Mouse (Mus musculus) embryo, embryonic 11 days (tissue): Measurements from ENCODE around the gene Lrit3.
"Not testable (repeated sequence)": the region's sequence is repeated elsewhere in the genome, so short reads cannot be mapped to it uniquely, and the experiment has no call there.

Experiments used
- DNase-seq: peaks from one replicate; pipeline ENCODE4 v3.0.0-alpha.2; 2015

Gene Lrit3

DNA sequence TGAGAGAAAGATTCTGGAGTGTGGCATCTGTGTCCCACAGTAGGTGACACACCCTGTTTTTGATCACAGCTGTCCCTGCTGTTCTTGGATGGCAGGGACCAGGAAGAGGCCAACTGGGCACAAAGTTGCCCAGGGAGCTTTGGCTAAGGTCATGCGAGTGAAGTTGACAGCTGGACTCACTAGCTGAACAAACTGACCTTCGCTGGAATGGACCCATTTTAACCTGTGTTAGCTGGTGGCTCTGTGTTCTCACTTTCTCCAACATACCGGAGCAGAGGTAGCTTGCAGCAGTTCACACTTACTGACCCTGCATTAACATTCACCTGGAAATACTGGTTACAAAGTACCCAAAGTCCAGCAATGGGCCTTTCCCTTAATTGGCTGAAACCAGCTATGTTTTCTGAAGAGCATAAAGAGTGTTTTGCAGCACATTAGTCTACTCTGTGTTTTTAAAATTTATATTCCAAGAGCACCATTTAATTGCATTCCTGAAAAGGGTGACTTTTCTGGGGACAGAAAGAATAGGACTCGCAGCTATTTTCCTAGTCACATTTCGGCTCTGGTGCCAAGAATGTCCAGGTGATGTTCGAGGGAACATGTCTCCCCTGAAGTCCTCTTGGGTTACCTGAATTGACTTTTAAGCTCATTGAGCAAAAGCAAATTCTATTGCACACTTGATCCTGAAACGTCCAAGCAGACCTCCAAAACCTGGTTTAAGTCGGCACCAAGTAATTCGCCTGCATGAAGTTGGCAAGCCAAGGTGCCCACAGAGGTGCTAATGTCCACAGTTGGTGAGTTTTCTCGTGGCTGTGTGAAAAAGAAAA, 36.6 kb downstream of the Lrit3 start:
- DNase-seq, result no peak

DNA sequence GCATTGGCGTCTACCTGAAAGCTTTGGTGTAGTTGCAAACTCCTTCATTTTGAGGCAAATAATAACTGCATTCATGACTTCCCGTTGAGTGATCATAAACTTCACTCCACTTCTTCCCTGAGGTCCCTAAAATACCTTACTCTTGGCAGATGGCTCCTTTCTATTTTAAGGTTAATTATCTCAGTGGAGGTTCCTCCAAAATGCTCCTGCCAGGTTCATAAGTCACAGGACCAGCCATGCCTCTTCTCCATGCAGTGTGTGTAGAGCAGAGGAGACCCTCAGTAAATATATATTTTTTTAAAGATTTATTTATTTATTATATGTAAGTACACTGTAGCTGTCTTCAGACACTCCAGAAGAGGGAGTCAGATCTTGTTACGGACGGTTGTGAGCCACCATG, 37.7 kb downstream of the Lrit3 start:
- no peak for DNase-seq

DNA sequence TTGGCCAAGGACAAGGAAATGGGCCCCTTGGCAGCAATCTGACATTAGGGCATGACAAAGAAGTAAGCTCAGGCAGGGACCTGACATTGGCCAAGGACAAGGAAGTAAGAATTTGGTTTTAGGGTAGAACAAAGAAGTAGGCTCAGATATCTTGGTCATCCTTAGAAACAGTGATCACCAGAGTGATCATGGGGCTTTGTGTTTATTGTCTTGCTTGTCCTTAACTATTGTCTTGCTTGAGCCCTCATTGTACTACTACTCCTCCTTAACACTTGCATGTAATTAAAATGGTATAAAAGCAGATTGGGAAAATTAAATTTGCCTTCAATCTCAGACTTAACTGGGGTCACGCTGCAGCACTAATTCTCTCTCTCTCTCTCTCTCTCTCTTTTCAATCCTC, 46.2 kb downstream of the Lrit3 start:
- DNase-seq, result not testable (repeated sequence)

DNA sequence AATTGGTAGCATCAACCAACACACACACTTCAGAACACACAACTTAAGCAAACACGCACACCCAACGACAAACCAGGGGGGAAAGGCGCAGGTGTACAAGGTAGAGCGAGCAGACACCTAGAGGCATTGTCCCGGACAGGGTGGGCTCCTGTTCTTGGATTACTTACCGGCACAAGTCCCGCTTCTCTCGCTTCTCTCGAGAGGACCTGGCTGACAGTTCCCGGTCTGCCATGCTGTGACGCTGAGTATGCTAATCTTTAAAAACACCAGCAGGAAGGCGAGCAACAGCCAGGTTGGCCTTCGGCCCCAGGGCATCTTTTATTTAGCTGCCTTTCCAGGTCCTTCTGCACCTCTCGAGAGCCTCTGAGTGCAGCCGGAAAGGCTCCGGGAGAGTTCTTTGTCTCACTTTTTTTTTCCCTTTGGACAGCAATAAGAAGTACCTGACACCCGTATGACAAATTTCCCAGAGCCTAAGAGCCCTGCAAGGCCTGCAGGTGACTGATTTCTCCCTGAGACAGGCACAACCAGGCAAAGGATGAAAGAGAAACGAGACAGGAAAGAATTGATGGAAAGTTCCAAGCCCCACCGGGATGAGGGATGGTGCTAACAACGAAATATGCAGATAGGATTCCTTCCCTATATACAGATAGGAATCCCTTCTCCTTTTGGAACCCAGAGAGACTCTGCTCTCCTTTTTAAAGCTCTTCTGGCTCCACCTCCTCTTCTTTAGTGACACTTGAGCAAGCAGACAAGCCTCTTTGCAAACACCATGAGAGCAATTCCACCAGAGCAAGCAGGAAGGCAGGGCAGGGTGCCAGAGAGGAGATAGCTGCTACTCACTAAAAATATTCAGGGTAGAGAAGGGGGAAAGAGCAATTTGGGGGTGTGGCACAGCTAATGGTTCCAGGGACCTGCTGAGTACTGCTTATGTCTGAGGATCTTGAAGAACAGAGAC, 48.9 kb downstream of the Lrit3 start, which contains the start of gene Egf:
Egf (minus strand) TSS at position 667 of the 955 bp plus-strand sequence.
- peak; percentile 30 for DNase-seq

DNA sequence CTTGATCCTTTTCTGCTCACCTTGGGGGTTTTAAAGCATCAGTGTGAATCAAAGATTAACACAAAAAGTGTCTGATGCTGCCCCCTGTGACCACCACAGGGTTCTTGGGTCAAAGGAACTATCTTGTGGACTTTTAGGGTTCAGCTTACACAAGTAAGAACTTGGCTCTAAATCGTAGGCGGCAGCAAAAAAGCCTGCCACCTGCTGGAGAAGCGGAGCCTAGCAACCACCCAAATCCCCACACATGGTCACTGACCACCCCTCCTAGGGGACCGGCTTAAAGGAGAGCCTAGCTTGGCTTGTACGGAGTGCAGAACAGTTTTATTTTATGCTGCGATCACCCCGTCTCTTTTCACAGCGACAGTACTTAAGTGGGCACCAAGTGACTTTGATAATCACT, 59.0 kb downstream of the Lrit3 start:
- peak; percentile 54 for DNase-seq

DNA sequence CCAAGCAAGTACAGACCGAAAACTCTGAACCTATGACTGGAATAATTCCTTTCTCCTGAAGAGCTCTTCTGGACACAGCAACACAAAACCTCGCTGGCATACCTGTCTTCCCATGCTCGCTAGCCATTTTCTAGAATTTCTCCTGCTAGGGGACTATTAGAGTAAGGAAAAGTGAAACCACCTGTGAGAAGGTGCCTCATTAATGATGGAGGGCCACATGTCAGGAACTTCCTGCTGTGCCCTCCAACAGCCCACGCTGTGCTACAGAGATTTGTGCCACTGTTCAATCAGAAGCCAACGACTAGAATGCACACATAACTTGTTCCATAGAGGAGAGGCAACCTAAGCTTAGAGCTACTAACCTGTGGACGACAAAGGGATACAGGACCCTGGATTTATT, 61.0 kb downstream of the Lrit3 start:
- DNase-seq, result no peak

DNA sequence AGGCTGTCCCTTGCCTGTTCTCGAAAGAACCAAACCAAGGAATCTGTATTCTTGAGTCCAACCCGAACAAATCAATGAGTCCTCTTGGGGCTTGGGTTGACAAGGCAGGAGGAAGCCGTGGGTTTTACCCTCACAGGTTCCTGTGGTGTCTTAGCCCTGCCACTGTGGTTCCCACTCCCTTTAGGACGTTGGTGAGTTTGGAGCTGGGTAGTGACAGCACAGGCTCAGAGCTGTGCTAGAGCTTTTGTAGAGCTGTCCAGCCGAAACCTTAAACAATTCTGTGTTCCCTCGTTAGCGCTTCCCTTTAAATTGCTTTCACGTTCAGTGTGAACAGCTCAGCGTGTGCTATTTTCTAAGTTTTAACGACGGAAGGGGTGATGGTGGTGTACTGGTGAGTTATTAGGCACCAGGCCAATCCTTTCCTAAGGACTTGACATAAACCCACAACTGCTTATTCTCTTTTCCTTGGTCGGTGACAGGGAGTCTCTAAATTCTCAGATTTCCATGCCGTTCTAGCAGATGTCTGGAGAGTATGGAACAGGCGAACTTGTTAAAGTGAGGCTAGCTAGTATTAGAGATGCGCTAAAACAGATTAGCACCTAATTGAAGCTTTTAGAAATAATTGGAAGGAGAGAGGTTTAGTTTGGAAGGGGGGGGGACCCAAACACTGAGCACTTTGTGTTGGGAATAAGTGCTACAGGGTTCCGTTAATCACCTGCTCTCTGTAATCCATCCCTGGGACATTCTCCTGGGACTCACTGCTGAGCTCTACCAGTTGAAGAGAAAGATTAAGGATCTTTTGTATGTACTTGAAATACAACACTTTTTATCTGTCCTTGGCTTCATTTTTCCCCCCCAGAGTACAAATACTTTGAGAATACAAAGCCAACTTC, 65.3 kb downstream of the Lrit3 start:
- no peak for DNase-seq
